Mouse (Mus musculus) forebrain, embryonic 12.5 days (tissue): ENCODE results near the gene Odam. TPM values are rescaled to one million over a fixed set of nuclear protein-coding genes. Genes with fewer than 3 reads are reported as not detected.

Experiments used
- ATAC-seq: fragments of 200-750 bp; cut with Nextera tagmentation; 2 replicates; pipeline ENCODE4 v1.8.0; 2017; ENCODE audit warnings: moderate TSS enrichment; ENCODE audit not compliant: low FRiP score
- H3K27ac ChIP-seq: fragments of 300-500 bp; sonication (generic); 2 replicates; pipeline ENCODE4 v1.5.1; 2016; ENCODE audit warnings: mild to moderate bottlenecking
- H3K27me3 ChIP-seq: fragments of 300-500 bp; sonication (generic); 2 replicates; pipeline ENCODE4 v1.6.1; 2016; ENCODE audit warnings: mild to moderate bottlenecking
- H3K36me3 ChIP-seq: fragments of 300-500 bp; sonication (generic); replicated peaks from 2 replicates; pipeline ENCODE4 v1.6.1; 2016; ENCODE audit warnings: mild to moderate bottlenecking
- H3K4me1 ChIP-seq: fragments of 300-500 bp; sonication (generic); 2 replicates; pipeline ENCODE4 v1.6.1; 2016
- H3K4me2 ChIP-seq: fragments of 300-500 bp; sonication (generic); 2 replicates; pipeline ENCODE4 v1.6.1; 2016; ENCODE audit warnings: mild to moderate bottlenecking, moderate library complexity
- H3K4me3 ChIP-seq: fragments of 300-500 bp; sonication (generic); replicated peaks from 2 replicates; pipeline ENCODE4 v1.5.1; 2016; ENCODE audit warnings: mild to moderate bottlenecking
- H3K9ac ChIP-seq: fragments of 300-500 bp; sonication (generic); 2 replicates; pipeline ENCODE4 v1.6.1; 2016; ENCODE audit warnings: mild to moderate bottlenecking
- H3K9me3 ChIP-seq: fragments of 300-500 bp; sonication (generic); 2 replicates; pipeline ENCODE4 v1.6.1; 2016
- WGBS: fragments of 180-500 bp; shearing (Covaris S2); methylation state at CpG from one replicate; pipeline ENCODE4 v1.1.7; 2016; 5-methylcytosine and 5-hydroxymethylcytosine counted together
- polyA plus RNA-seq: library from polyadenylated mRNA; unstranded; fragments of >200 nt; fragmentation: Nextera tagmentation; extraction: Ambion mirVana; gene quantifications from 2 replicates; pipeline ENCODE4 v1.2.1, GENCODE M21; 2016

Gene Odam
- not detected in 2 replicates for polyA plus RNA-seq

DNA sequence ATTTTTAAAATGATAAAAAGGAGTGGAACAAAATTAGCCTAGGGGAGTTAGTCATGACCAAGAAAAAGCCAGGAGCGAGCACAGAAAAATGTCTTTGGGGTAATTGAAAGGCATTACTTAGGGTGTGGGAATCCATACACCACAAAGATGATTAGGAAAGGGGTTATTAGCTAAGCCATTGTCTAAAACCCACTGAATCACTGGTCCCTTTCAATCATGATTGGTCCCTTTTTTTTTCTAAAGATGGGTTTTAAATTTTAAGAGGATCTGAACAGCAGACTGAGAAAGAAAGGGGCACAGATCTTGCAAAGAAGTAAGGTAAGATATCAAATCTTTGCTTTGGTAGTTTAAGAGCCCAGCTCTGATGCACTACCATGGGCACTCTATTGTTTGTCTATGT, at the start of gene Odam:
Gene Odam (plus strand): TSS at position 301 of the 400 bp plus-strand sequence.
- 74% methylated on average over 1 of the region's 1 CpGs for WGBS

DNA sequence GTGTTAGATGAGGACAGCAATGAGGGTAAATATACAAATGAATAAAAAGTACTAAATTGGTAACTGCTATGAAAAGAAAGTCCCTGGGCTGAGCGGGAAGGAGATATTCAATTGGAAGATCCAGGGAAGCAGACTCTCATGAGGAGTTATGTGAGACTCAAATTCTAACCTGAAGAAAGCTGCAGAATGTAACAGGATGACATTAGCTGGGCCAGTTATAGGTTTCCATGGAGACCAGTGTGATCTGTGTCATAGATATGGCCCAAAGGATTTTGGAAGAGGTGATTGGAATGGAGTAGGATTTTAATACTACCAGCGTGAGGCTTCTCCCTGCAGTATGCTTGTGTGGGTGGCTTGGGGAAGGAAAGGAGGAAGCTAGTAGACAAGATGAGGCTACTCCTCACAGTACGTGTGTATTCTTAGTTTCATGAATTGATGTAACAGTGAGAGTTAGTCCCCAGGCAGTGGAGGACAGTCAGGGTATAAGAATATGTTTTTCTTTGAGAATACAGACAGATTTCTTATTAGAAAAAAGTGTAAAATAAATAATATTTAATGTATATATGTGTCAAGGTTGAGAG, 29.6 kb upstream of the Odam start:
- no peak overlapping the region for H3K27ac ChIP-seq
- no peak overlapping the region for H3K4me3 ChIP-seq
- no peaks in the 10 kb centered on the region for H3K36me3 ChIP-seq
- no peaks in the 10 kb centered on the region for H3K9me3 ChIP-seq
- no peaks in the 10 kb centered on the region for H3K4me1 ChIP-seq
- no peaks in the 10 kb centered on the region for H3K27me3 ChIP-seq
- H3K9ac ChIP-seq = no peak overlapping the region
- WGBS = 83% methylated on average over 3 of the region's 3 CpGs
- no peak for ATAC-seq
- H3K4me2 ChIP-seq = no peak overlapping the region

More for the DNA sequence above, at the start of gene Odam:
- Histone ChIP-seq H3K4me1 (no peaks in the 10 kb centered on the region), H3K9me3 (no peaks in the 10 kb centered on the region), H3K4me2 (no peak within 1 kb of the TSS), H3K4me3 (no peak within 1 kb of the TSS), H3K9ac (no peak within 1 kb of the TSS), H3K27ac (no peak within 1 kb of the TSS), H3K36me3 (no peaks in the 10 kb centered on the region), H3K27me3 (no peaks in the 10 kb centered on the region)
- no peak for ATAC-seq

DNA sequence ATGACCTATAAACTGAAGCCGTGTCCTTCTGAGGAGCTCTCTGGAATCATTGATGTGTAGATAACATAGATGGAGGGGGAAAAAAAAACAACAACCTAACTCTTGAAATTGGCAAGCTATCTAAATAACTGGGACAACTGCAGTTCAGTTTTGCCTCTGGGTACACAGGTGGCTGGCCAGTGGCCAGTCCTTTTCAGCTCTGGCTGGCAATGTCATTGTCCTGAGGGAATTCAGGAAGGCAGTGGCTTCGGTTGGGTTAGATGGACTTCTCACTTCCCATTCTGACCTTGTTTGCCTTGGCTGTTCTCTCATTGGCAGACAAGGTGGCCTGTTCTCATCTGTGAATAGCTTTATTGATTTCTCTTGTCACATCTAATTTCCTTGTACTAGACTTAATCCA, 14.7 kb upstream of the Odam start:
- Histone ChIP-seq H3K9me3 (no peaks in the 10 kb centered on the region), H3K27ac (no peak overlapping the region), H3K4me1 (no peaks in the 10 kb centered on the region), H3K9ac (no peak overlapping the region), H3K4me3 (no peak overlapping the region), H3K4me2 (no peak overlapping the region), H3K36me3 (no peaks in the 10 kb centered on the region), H3K27me3 (no peaks in the 10 kb centered on the region)
- 71% methylated on average over 2 of the region's 2 CpGs for WGBS
- ATAC-seq = no peak

DNA sequence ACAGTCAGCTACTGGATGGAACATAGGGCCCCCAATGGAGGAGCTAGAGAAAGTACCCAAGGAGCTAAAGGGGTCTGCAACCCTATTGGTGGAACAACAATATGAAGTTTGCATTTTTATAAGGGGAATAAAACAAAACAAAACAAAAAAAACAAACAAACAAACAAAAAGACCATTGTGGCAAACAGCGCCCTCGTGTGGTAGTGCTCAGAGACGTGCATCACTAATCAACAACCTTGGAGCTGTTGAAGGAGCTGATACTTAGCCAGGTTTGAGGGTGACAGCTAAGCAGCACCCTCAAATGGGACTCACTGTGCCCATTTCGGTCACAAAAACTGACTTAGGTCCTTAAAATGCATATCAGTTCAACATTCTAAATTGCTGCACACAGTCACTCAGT, 13.4 kb upstream of the Odam start:
- Histone ChIP-seq H3K27me3 (no peaks in the 10 kb centered on the region), H3K36me3 (no peaks in the 10 kb centered on the region), H3K4me2 (no peak overlapping the region), H3K4me1 (no peaks in the 10 kb centered on the region), H3K9me3 (no peaks in the 10 kb centered on the region), H3K9ac (no peak overlapping the region), H3K4me3 (no peak overlapping the region), H3K27ac (no peak overlapping the region)
- no peak for ATAC-seq
- 27% methylated on average over 4 of the region's 4 CpGs for WGBS

DNA sequence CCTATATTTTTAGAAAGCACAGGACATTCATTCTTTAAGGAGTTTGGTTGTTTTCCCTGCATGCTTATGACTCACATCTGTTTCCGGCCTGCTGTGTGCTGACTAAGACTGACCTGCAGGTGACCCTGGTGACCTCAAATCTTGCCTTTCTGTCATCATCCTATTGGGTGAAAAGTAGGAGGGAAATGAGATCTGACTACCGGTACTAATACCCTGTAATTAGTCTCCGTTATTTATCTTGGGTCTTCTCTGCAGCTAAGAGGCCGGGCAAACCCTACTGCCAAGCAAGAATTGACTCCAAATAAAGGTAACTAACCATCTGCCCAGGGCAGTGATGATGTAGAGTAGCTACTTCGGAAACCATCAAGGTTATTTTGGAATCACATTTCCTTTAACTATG, 40.5 kb downstream of the Odam start, which contains the start of gene Csn3:
Gene Csn3 (plus strand): TSS at position 208 of the 400 bp plus-strand sequence.
- Histone ChIP-seq H3K36me3 (no peaks in the 10 kb centered on the region), H3K9ac (no peak within 1 kb of the TSS), H3K4me3 (no peak within 1 kb of the TSS), H3K27ac (no peak within 1 kb of the TSS), H3K4me2 (no peak within 1 kb of the TSS), H3K4me1 (no peaks in the 10 kb centered on the region), H3K9me3 (no peaks in the 10 kb centered on the region), H3K27me3 (no peaks in the 10 kb centered on the region)
- 25% methylated on average over 5 of the region's 5 CpGs for WGBS
- no peak for ATAC-seq

DNA sequence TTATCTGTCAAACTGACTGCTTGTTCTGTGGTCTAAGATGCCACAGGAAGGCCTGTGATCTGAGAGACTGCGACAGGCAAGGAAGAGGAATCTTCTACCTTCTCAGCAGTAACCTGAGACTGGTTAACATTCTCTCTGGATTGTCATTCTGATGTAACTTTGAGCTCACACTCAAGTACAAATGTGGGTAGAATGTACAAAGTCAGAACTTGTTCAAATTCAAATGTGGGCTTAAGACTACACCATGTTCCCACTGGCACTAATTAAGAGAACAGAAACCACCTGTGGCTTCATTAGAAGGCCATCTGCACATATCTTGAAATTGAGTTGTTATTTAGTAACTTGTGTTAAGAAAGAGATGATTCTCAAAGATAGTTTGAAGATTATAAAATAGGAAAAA, 46.8 kb downstream of the Odam start:
- Histone ChIP-seq H3K9ac (no peak overlapping the region), H3K36me3 (no peaks in the 10 kb centered on the region), H3K27me3 (no peaks in the 10 kb centered on the region), H3K4me1 (no peaks in the 10 kb centered on the region), H3K9me3 (no peaks in the 10 kb centered on the region), H3K4me2 (no peak overlapping the region), H3K4me3 (no peak overlapping the region), H3K27ac (no peak overlapping the region)
- ATAC-seq = no peak
- WGBS = 38% methylated on average over 1 of the region's 1 CpGs

DNA sequence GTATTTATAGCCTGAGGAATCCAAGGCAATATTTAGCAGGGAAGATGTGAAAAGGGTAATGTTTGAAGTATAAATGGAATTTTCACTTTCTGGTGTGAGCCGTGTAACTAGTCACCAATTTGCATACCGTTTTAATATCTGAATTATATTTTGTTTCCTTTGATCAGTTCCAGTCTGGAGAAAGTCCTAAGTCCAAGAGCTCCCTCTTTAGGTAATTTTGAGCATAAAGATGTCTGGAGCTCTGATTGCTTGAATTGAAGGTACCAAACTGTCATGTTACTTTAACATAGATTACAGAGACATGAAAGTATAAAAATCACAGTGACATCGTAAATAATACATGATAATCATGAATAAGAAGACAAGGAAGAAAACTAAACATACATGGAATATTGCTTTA, 55.9 kb downstream of the Odam start:
- no peaks in the 10 kb centered on the region for H3K36me3 ChIP-seq
- H3K9ac ChIP-seq = no peak overlapping the region
- no peaks in the 10 kb centered on the region for H3K9me3 ChIP-seq
- H3K4me2 ChIP-seq = no peak overlapping the region
- H3K4me1 ChIP-seq = no peaks in the 10 kb centered on the region
- H3K27me3 ChIP-seq = no peaks in the 10 kb centered on the region
- no peak overlapping the region for H3K4me3 ChIP-seq
- H3K27ac ChIP-seq = no peak overlapping the region
- 49% methylated on average over 3 of the region's 3 CpGs for WGBS
- no peak for ATAC-seq

DNA sequence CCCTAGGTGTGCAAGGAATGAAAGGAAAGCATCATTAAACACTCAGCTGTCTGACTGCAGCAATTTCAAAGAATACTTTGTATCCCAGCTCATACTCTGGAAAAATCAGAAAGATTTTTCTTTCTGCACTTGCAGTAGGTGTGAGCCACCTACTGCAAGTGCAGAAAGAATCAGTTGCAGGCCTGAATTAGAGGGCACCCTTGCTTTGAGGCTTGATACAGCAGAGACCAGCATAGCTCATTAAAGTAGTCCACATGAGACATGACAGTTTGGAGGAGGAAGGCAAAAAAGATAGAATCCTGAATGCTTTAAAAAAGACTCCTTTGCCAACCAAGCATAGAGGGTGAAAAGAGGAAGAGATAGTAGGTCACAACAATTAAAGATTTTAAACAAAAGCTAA, 57.7 kb downstream of the Odam start:
- Histone ChIP-seq H3K9ac (no peak overlapping the region), H3K27ac (no peak overlapping the region), H3K4me1 (no peaks in the 10 kb centered on the region), H3K4me2 (no peak overlapping the region), H3K4me3 (no peak overlapping the region), H3K36me3 (no peaks in the 10 kb centered on the region), H3K9me3 (no peaks in the 10 kb centered on the region), H3K27me3 (no peaks in the 10 kb centered on the region)
- no peak for ATAC-seq

Other genes with a start within 250 kb of the Odam start
- gene Csn1s1, start 218.8 kb upstream of the Odam start, polyA plus RNA-seq = not detected in 2 replicates
- gene Csn2, start 185.4 kb upstream of the Odam start, polyA plus RNA-seq = not detected in 2 replicates
- gene Csn1s2a, start 110.5 kb upstream of the Odam start, polyA plus RNA-seq = not detected in 2 replicates
- gene Csn1s2b, start 76.9 kb upstream of the Odam start, polyA plus RNA-seq = not detected in 2 replicates
- gene Prr27, start 59.3 kb upstream of the Odam start, polyA plus RNA-seq = not detected in 2 replicates
- gene Csn3, start 40.5 kb downstream of the Odam start, polyA plus RNA-seq = not detected in 2 replicates
- gene 2310003L06Rik, start 84.4 kb downstream of the Odam start, polyA plus RNA-seq = not detected in 2 replicates
- not detected in 2 replicates for gene Gm28434, start 84.5 kb downstream of the Odam start, polyA plus RNA-seq
- gene Cabs1, start 94.4 kb downstream of the Odam start, polyA plus RNA-seq = not detected in 2 replicates
- not detected in 2 replicates for gene Smr3a, start 117.5 kb downstream of the Odam start, polyA plus RNA-seq
- gene Smr2, start 201.5 kb downstream of the Odam start, polyA plus RNA-seq = not detected in 2 replicates
- gene Gm11116, start 226.5 kb downstream of the Odam start, polyA plus RNA-seq = not detected in 2 replicates